Mouse (Mus musculus): Measurements from ENCODE around the gene Epb41.

Gene Epb41

GRCm38 (mm10) chr4:131921461-131922346, 153.4 kb downstream of the Epb41 start, which contains the start of gene Tmem200b:
Tmem200b (plus strand) TSS chr4:131921771.
- DNase-seq (ENCODE audit: low read depth, low spot score) = no peak

- DNase-seq (ENCODE audit: low read depth, low spot score) = no peak
Observed at GRCm38 (mm10) chr4:131920595-131921351, 154.3 kb downstream of the Epb41 start.

GRCm38 (mm10) chr4:131920141-131920594, 155.0 kb downstream of the Epb41 start:
- DNase-seq (ENCODE audit: low read depth, low spot score) = no peak

GRCm38 (mm10) chr4:131919506-131920140, 155.5 kb downstream of the Epb41 start:
- no peak for DNase-seq (ENCODE audit: low read depth, low spot score)

GRCm38 (mm10) chr4:131918711-131919500, 156.2 kb downstream of the Epb41 start:
- no peak for DNase-seq (ENCODE audit: low read depth, low spot score)

- no peak for DNase-seq (ENCODE audit: low read depth, low spot score)
Observed at GRCm38 (mm10) chr4:131918026-131918533, 157.0 kb downstream of the Epb41 start.

GRCm38 (mm10) chr4:131917010-131917555, 158.0 kb downstream of the Epb41 start:
- DNase-seq (ENCODE audit: low read depth, low spot score) = no peak

- peak; percentile 32 for DNase-seq (ENCODE audit: low read depth, low spot score)
Observed at GRCm38 (mm10) chr4:131916425-131916824, 158.7 kb downstream of the Epb41 start.

GRCm38 (mm10) chr4:131915821-131916328, 159.2 kb downstream of the Epb41 start:
- no peak for DNase-seq (ENCODE audit: low read depth, low spot score)

- DNase-seq (ENCODE audit: low read depth, low spot score) = no peak
Observed at GRCm38 (mm10) chr4:131914891-131915469, 160.1 kb downstream of the Epb41 start.

- DNase-seq (ENCODE audit: low read depth, low spot score) = no peak
Observed at GRCm38 (mm10) chr4:131914046-131914643, 161.0 kb downstream of the Epb41 start.

GRCm38 (mm10) chr4:131913526-131913925, 161.6 kb downstream of the Epb41 start:
- peak; percentile 41 for DNase-seq (ENCODE audit: low read depth, low spot score)

- no peak for DNase-seq (ENCODE audit: low read depth, low spot score)
Observed at GRCm38 (mm10) chr4:131911521-131911920, 163.6 kb downstream of the Epb41 start.

- no peak for DNase-seq (ENCODE audit: low read depth, low spot score)
Observed at GRCm38 (mm10) chr4:131910237-131910994, 164.7 kb downstream of the Epb41 start.

GRCm38 (mm10) chr4:131907912-131908311, 167.2 kb downstream of the Epb41 start:
- peak; percentile 17 for DNase-seq (ENCODE audit: low read depth, low spot score)

GRCm38 (mm10) chr4:131906423-131906822, 168.7 kb downstream of the Epb41 start:
- peak; percentile 24 for DNase-seq (ENCODE audit: low read depth, low spot score)

GRCm38 (mm10) chr4:131904478-131904877, 170.6 kb downstream of the Epb41 start:
- peak; percentile 47 for DNase-seq (ENCODE audit: low read depth, low spot score)

- no peak for DNase-seq (ENCODE audit: low read depth, low spot score)
Observed at GRCm38 (mm10) chr4:131901090-131901489, 174.0 kb downstream of the Epb41 start.

GRCm38 (mm10) chr4:131899180-131899554, 176.0 kb downstream of the Epb41 start:
- no peak for DNase-seq (ENCODE audit: low read depth, low spot score)

Measured in 3T3-L1 (cell line).